Comparison of ENCODE assay signal across 30 mouse cellular contexts in genomic region chr2:24393251-24393650, GRCm38 (mm10). TPM values are rescaled to one million over a fixed set of nuclear protein-coding genes. Genes with fewer than 3 reads are reported as not detected.
"Had no signal": no experiment of that assay in that cellular context is flagged by ENCODE, and none has a peak within 500 bp of the region (broad histone marks: within the 10 kb centered on the region; RNA-seq: fewer than 3 reads in every experiment).

No protein-coding gene starts in this region.

- H3K4me1 ChIP-seq: hindbrain, embryonic 10.5 days; hindbrain, embryonic 12.5 days; limb, embryonic 13.5 days; limb, embryonic 15.5 days had no signal

- H3K36me3 ChIP-seq: hindbrain, embryonic 10.5 days; hindbrain, embryonic 12.5 days; limb, embryonic 13.5 days; limb, embryonic 15.5 days had no signal

- H3K9ac ChIP-seq: hindbrain, embryonic 12.5 days; hindbrain, embryonic 14.5 days; limb, embryonic 13.5 days; limb, embryonic 15.5 days; liver, embryonic 12.5 days; liver, embryonic 14.5 days had no signal

- DNase-seq: gastrocnemius, adult 2 months; gastrocnemius, postnatal 10 days; gastrocnemius, postnatal 25 days; heart, postnatal 10 days; heart, postnatal 4 days; kidney, adult 18-20 months; kidney, adult 8-10 months; kidney, postnatal 10 days; kidney, postnatal 25 days; kidney, postnatal 4 days; left cerebral cortex, postnatal 4 days had no signal

- ATAC-seq: hindbrain, embryonic 16.5 days; inflammation-experienced regulatory T-cells, adult 6 months; intestine, postnatal 0 days; liver, embryonic 12.5 days had no signal

- H3K27ac ChIP-seq: gastrocnemius, adult 2 months; heart, adult 2 months; hindbrain, embryonic 10.5 days; hindbrain, embryonic 12.5 days; hindbrain, embryonic 14.5 days; layer of hippocampus, adult 2 months; left cerebral cortex, adult 2 months; limb, embryonic 13.5 days; limb, embryonic 15.5 days; liver, embryonic 12.5 days; liver, embryonic 14.5 days had no signal

- H3K4me3 ChIP-seq: gastrocnemius, adult 2 months; heart, adult 2 months; hindbrain, embryonic 10.5 days; hindbrain, embryonic 12.5 days; layer of hippocampus, adult 2 months; left cerebral cortex, adult 2 months; limb, embryonic 13.5 days; limb, embryonic 15.5 days; liver, embryonic 12.5 days had no signal

- H3K27me3 ChIP-seq: hindbrain, embryonic 12.5 days; limb, embryonic 13.5 days; limb, embryonic 15.5 days; liver, embryonic 12.5 days had no signal

- H3K9me3 ChIP-seq: hindbrain, embryonic 10.5 days; hindbrain, embryonic 12.5 days; limb, embryonic 13.5 days; limb, embryonic 15.5 days; liver, embryonic 12.5 days had no signal

- H3K4me2 ChIP-seq: heart, embryonic 11.5 days; hindbrain, embryonic 12.5 days; hindbrain, embryonic 14.5 days; limb, embryonic 13.5 days; limb, embryonic 15.5 days; liver, embryonic 12.5 days had no signal

RNA-seq across cellular contexts. Expression of gene Il1rn, which starts 56.6 kb away (rescaled TPM):
- total RNA-seq: gastrocnemius, adult 2 months; gastrocnemius, postnatal 25 days; heart, postnatal 25 days; layer of hippocampus, adult 2 months; layer of hippocampus, postnatal 10 days; layer of hippocampus, postnatal 25 days; left cerebral cortex, adult 2 months; left cerebral cortex, postnatal 10 days; left cerebral cortex, postnatal 25 days; left cerebral cortex, postnatal 4 days had no signal
- polyA plus RNA-seq: heart, embryonic 11.5 days; hindbrain, embryonic 12.5 days; hindbrain, embryonic 14.5 days had no signal
